ENCODE assay signal across 8 mouse cellular contexts in genomic region chr19:44544775-44545174, GRCm38 (mm10). TPM values are rescaled to one million over a fixed set of nuclear protein-coding genes. Genes with fewer than 3 reads are reported as not detected.
DNase-seq lines count a peak whose midpoint lies in the region; ATAC-seq and TF ChIP-seq lines count a peak whose summit lies in the region.

No protein-coding gene starts in this region.

- peaks cover 14% of the 10 kb centered on the region for H3K27me3 ChIP-seq in forebrain, embryonic 11.5 days (ENCODE audit: control insufficient read depth, insufficient read depth, low read length)
- peaks cover 52% of the 10 kb centered on the region for H3K27me3 ChIP-seq in forebrain, embryonic 13.5 days
- H3K27me3 ChIP-seq in limb, embryonic 11.5 days (ENCODE audit: control insufficient read depth, insufficient read depth, low read length), result 0 out of 2 replicates have a peak, but pooled peaks cover 3% of the 10 kb centered on the region
- peaks cover 51% of the 10 kb centered on the region for H3K27me3 ChIP-seq in midbrain, embryonic 13.5 days
- no peaks in the 10 kb centered on the region for H3K27me3 ChIP-seq in spleen, adult 2 months (ENCODE audit: control insufficient read depth, insufficient read depth, low read length)

- peaks cover 2% of the 10 kb centered on the region for H3K36me3 ChIP-seq in forebrain, embryonic 11.5 days (ENCODE audit: control insufficient read depth, insufficient read depth, low read length)
- peaks cover 21% of the 10 kb centered on the region for H3K36me3 ChIP-seq in forebrain, embryonic 13.5 days (ENCODE audit: poor library complexity, severe bottlenecking)
- H3K36me3 ChIP-seq in limb, embryonic 11.5 days (ENCODE audit: control insufficient read depth, insufficient read depth, low read length), result peaks cover 7% of the 10 kb centered on the region
- peaks cover 21% of the 10 kb centered on the region for H3K36me3 ChIP-seq in midbrain, embryonic 13.5 days
- H3K36me3 ChIP-seq in spleen, adult 2 months (ENCODE audit: control insufficient read depth, insufficient read depth, low read length), result peaks cover 10% of the 10 kb centered on the region

- H3K27ac ChIP-seq in forebrain, embryonic 11.5 days (ENCODE audit: low read depth, low read length), result no peak overlapping the region
- H3K27ac ChIP-seq in forebrain, embryonic 13.5 days, result no peak overlapping the region
- H3K27ac ChIP-seq in limb, embryonic 11.5 days (replicated peaks; ENCODE audit: low read depth, low read length), result no peak overlapping the region
- no peak overlapping the region for H3K27ac ChIP-seq in midbrain, embryonic 13.5 days
- no peak overlapping the region for H3K27ac ChIP-seq in spleen, adult 2 months (ENCODE audit: insufficient read depth, low read length)

- TF ChIP-seq CTCF in spleen, adult 2 months (IDR thresholded peaks at IDR 0.05; ENCODE audit: extremely low read depth, insufficient read depth, insufficient read length, insufficient replicate concordance), result peak; percentile 61; the same call in 1 of the 2 replicates

- no peak overlapping the region for H3K9ac ChIP-seq in forebrain, embryonic 11.5 days (ENCODE audit: low read length)
- H3K9ac ChIP-seq in forebrain, embryonic 13.5 days, result no peak overlapping the region
- H3K9ac ChIP-seq in limb, embryonic 11.5 days (ENCODE audit: low read length), result no peak overlapping the region
- no peak overlapping the region for H3K9ac ChIP-seq in midbrain, embryonic 13.5 days (replicated peaks)

- H3K9me3 ChIP-seq in forebrain, embryonic 11.5 days (ENCODE audit: control insufficient read depth, low read length), result no peaks in the 10 kb centered on the region; the same call in 1 of the 2 replicates
- H3K9me3 ChIP-seq in forebrain, embryonic 13.5 days (replicated peaks), result peaks cover 7% of the 10 kb centered on the region
- H3K9me3 ChIP-seq in limb, embryonic 11.5 days (ENCODE audit: control insufficient read depth, low read length), result no peaks in the 10 kb centered on the region
- H3K9me3 ChIP-seq in midbrain, embryonic 13.5 days, result peaks cover 18% of the 10 kb centered on the region

- no peak for TF ChIP-seq POLR2A in spleen, adult 2 months (IDR thresholded peaks at IDR 0.05; ENCODE audit: low read depth, low read length)

- 3% methylated on average over 13 of the region's 13 CpGs for WGBS in forebrain, embryonic 11.5 days
- WGBS in forebrain, embryonic 13.5 days, result 2% methylated on average over 13 of the region's 13 CpGs
- WGBS in limb, embryonic 11.5 days, result 4% methylated on average over 12 of the region's 13 CpGs
- 4% methylated on average over 13 of the region's 13 CpGs for WGBS in midbrain, embryonic 13.5 days
- 4% methylated on average over 13 of the region's 13 CpGs for WGBS in spleen, adult 2 months

- H3K4me3 ChIP-seq in forebrain, embryonic 11.5 days (ENCODE audit: low read depth, low read length), result no peak overlapping the region; the same call in 1 of the 2 replicates
- no peak overlapping the region for H3K4me3 ChIP-seq in forebrain, embryonic 13.5 days
- peak overlapping the region; percentile 50; the same call in 1 of the 2 replicates for H3K4me3 ChIP-seq in limb, embryonic 11.5 days (ENCODE audit: low read depth, low read length)
- peak overlapping the region; percentile 45; the same call in 1 of the 2 replicates for H3K4me3 ChIP-seq in midbrain, embryonic 13.5 days (replicated peaks)
- no peak overlapping the region for H3K4me3 ChIP-seq in spleen, adult 2 months (ENCODE audit: extremely low read depth, insufficient read depth, insufficient read length)

- peak overlapping the region; percentile 74; the same call in 1 of the 2 replicates for H3K4me2 ChIP-seq in forebrain, embryonic 11.5 days (ENCODE audit: low read depth, low read length, severe bottlenecking)
- H3K4me2 ChIP-seq in forebrain, embryonic 13.5 days, result no peak overlapping the region
- H3K4me2 ChIP-seq in limb, embryonic 11.5 days (ENCODE audit: low read depth, severe bottlenecking), result peak overlapping the region; percentile 90
- peak overlapping the region; percentile 67 for H3K4me2 ChIP-seq in midbrain, embryonic 13.5 days (replicated peaks)

- no peak for ATAC-seq in forebrain, embryonic 11.5 days (replicated peaks; ENCODE audit: low FRiP score)
- ATAC-seq in forebrain, embryonic 13.5 days, result no peak
- ATAC-seq in granulocyte monocyte progenitor cell, adult 5-6 weeks (replicated peaks; ENCODE audit: poor library complexity, severe bottlenecking), result peak; percentile 71
- ATAC-seq in limb, embryonic 11.5 days (ENCODE audit: insufficient number of reproducible peaks, low FRiP score, low TSS enrichment, low read depth), result no peak
- ATAC-seq in midbrain, embryonic 13.5 days, result no peak

- peak; percentile 89 for DNase-seq in forebrain, embryonic 11.5 days (ENCODE audit: low spot score)
- peak; percentile 73 to 85 for DNase-seq in cerebellum, postnatal 25 days
- peak; percentile 56 for DNase-seq in kidney, adult 11 months
- peak; percentile 88 for DNase-seq in limb, embryonic 11.5 days (ENCODE audit: low spot score)
- DNase-seq in spleen, adult 2 months (ENCODE audit: low read depth in 1 of 2, low spot score in 2 of 2), result peak; percentile 48 to 69

- peaks cover 6% of the 10 kb centered on the region; the same call in 1 of the 2 replicates for H3K4me1 ChIP-seq in forebrain, embryonic 11.5 days (replicated peaks; ENCODE audit: control insufficient read depth, insufficient read depth, low read length)
- H3K4me1 ChIP-seq in forebrain, embryonic 13.5 days, result peaks cover 7% of the 10 kb centered on the region
- H3K4me1 ChIP-seq in limb, embryonic 11.5 days (ENCODE audit: control insufficient read depth, insufficient read depth, low read length), result no peaks in the 10 kb centered on the region
- H3K4me1 ChIP-seq in midbrain, embryonic 13.5 days (replicated peaks), result peaks cover 7% of the 10 kb centered on the region
- H3K4me1 ChIP-seq in spleen, adult 2 months (ENCODE audit: control insufficient read depth, insufficient read depth, insufficient read length), result peaks cover 5% of the 10 kb centered on the region; the same call in 1 of the 2 replicates

RNA-seq across cellular contexts. Expression of gene Sec31b, which starts 0.9 kb away (rescaled TPM):
- 0.81 and 0.84 TPM in 2 replicates for polyA plus RNA-seq in forebrain, embryonic 11.5 days (2014; fragmentation: Nextera tagmentation; extraction: Ambion mirVana)
- polyA plus RNA-seq in forebrain, embryonic 13.5 days (2015; fragmentation: Nextera tagmentation; extraction: Ambion mirVana), result 0.15 and 0.40 TPM in 2 replicates
- 0.67 and 4.0 TPM in 2 replicates for total RNA-seq in granulocyte monocyte progenitor cell, adult 5-6 weeks (2014; fragmentation: Nextera tagmentation)
- total RNA-seq in granulocyte monocyte progenitor cell, adult 5-6 weeks (2017), result 0.62 and 0.95 TPM in 2 replicates
- 0.24 and 0.33 TPM in 2 replicates for polyA plus RNA-seq in limb, embryonic 11.5 days (2014; fragmentation: Nextera tagmentation; extraction: Ambion mirVana)
- polyA plus RNA-seq in midbrain, embryonic 13.5 days (2015; fragmentation: Nextera tagmentation; extraction: Ambion mirVana), result 0.17 and 0.41 TPM in 2 replicates
- 5.4 and 7.0 TPM in 2 replicates for polyA plus RNA-seq in spleen, adult 2 months (2012; rRNA removed)

RNA-seq across cellular contexts. Expression of gene Gm20538, which starts 7.9 kb away (rescaled TPM):
- not detected in 2 replicates for polyA plus RNA-seq in forebrain, embryonic 11.5 days (2014; fragmentation: Nextera tagmentation; extraction: Ambion mirVana)
- polyA plus RNA-seq in forebrain, embryonic 13.5 days (2015; fragmentation: Nextera tagmentation; extraction: Ambion mirVana), result not detected in 2 replicates
- total RNA-seq in granulocyte monocyte progenitor cell, adult 5-6 weeks (2014; fragmentation: Nextera tagmentation), result not detected in 2 replicates
- not detected in 2 replicates for total RNA-seq in granulocyte monocyte progenitor cell, adult 5-6 weeks (2017)
- polyA plus RNA-seq in limb, embryonic 11.5 days (2014; fragmentation: Nextera tagmentation; extraction: Ambion mirVana), result not detected in 2 replicates
- not detected in 2 replicates for polyA plus RNA-seq in midbrain, embryonic 13.5 days (2015; fragmentation: Nextera tagmentation; extraction: Ambion mirVana)
- not detected in 2 replicates for polyA plus RNA-seq in spleen, adult 2 months (2012; rRNA removed)

RNA-seq across cellular contexts. Expression of gene Ndufb8, which starts 10.5 kb away (rescaled TPM):
- 424 and 454 TPM in 2 replicates for polyA plus RNA-seq in forebrain, embryonic 11.5 days (2014; fragmentation: Nextera tagmentation; extraction: Ambion mirVana)
- 441 and 467 TPM in 2 replicates for polyA plus RNA-seq in forebrain, embryonic 13.5 days (2015; fragmentation: Nextera tagmentation; extraction: Ambion mirVana)
- 424 and 454 TPM in 2 replicates for total RNA-seq in granulocyte monocyte progenitor cell, adult 5-6 weeks (2014; fragmentation: Nextera tagmentation)
- 298 and 303 TPM in 2 replicates for total RNA-seq in granulocyte monocyte progenitor cell, adult 5-6 weeks (2017)
- polyA plus RNA-seq in limb, embryonic 11.5 days (2014; fragmentation: Nextera tagmentation; extraction: Ambion mirVana), result 542 and 551 TPM in 2 replicates
- 546 and 548 TPM in 2 replicates for polyA plus RNA-seq in midbrain, embryonic 13.5 days (2015; fragmentation: Nextera tagmentation; extraction: Ambion mirVana)
- 149 and 177 TPM in 2 replicates for polyA plus RNA-seq in spleen, adult 2 months (2012; rRNA removed)

RNA-seq across cellular contexts. Expression of gene Hif1an, which starts 17.9 kb away (rescaled TPM):
- polyA plus RNA-seq in forebrain, embryonic 11.5 days (2014; fragmentation: Nextera tagmentation; extraction: Ambion mirVana), result 33.0 and 33.3 TPM in 2 replicates
- 32.5 and 37.2 TPM in 2 replicates for polyA plus RNA-seq in forebrain, embryonic 13.5 days (2015; fragmentation: Nextera tagmentation; extraction: Ambion mirVana)
- 8.5 and 9.5 TPM in 2 replicates for total RNA-seq in granulocyte monocyte progenitor cell, adult 5-6 weeks (2014; fragmentation: Nextera tagmentation)
- total RNA-seq in granulocyte monocyte progenitor cell, adult 5-6 weeks (2017), result 4.8 and 9.9 TPM in 2 replicates
- 26.5 and 34.7 TPM in 2 replicates for polyA plus RNA-seq in limb, embryonic 11.5 days (2014; fragmentation: Nextera tagmentation; extraction: Ambion mirVana)
- polyA plus RNA-seq in midbrain, embryonic 13.5 days (2015; fragmentation: Nextera tagmentation; extraction: Ambion mirVana), result 32.6 and 33.7 TPM in 2 replicates
- 12.2 TPM in 2 replicates for polyA plus RNA-seq in spleen, adult 2 months (2012; rRNA removed)

RNA-seq across cellular contexts. Expression of gene Wnt8b, which starts 51.5 kb away (rescaled TPM):
- polyA plus RNA-seq in forebrain, embryonic 11.5 days (2014; fragmentation: Nextera tagmentation; extraction: Ambion mirVana), result 60.2 and 63.5 TPM in 2 replicates
- 8.1 and 16.7 TPM in 2 replicates for polyA plus RNA-seq in forebrain, embryonic 13.5 days (2015; fragmentation: Nextera tagmentation; extraction: Ambion mirVana)
- total RNA-seq in granulocyte monocyte progenitor cell, adult 5-6 weeks (2014; fragmentation: Nextera tagmentation), result not detected in 2 replicates
- total RNA-seq in granulocyte monocyte progenitor cell, adult 5-6 weeks (2017), result not detected in 2 replicates
- not detected in 2 replicates for polyA plus RNA-seq in limb, embryonic 11.5 days (2014; fragmentation: Nextera tagmentation; extraction: Ambion mirVana)
- polyA plus RNA-seq in midbrain, embryonic 13.5 days (2015; fragmentation: Nextera tagmentation; extraction: Ambion mirVana), result 8.0 and 11.8 TPM in 2 replicates
- not detected in 2 replicates for polyA plus RNA-seq in spleen, adult 2 months (2012; rRNA removed)

Comparison
In these comparisons a context has a peak if more than half of its experiments do, and no peak if none do; other contexts are left out.
1. H3K4me3 ChIP-seq: peak in limb, embryonic 11.5 days (single experiment) and midbrain, embryonic 13.5 days (single experiment); none in forebrain, embryonic 11.5 days (single experiment), forebrain, embryonic 13.5 days (single experiment) and spleen, adult 2 months (single experiment).
2. Peak in every context shown above with its lines, with median percentiles within 50 percentile points of each other: DNase-seq.